Mouse (Mus musculus) E14TG2a.4 (cell line): ENCODE measurements around the gene Nebl.

ENCODE experiments used
- H3K27me3 ChIP-seq: 2 replicates; pipeline ENCODE4 v1.6.1; 2014; ENCODE audit warnings: low read length, control low read depth; ENCODE audit not compliant: insufficient read depth
- H3K36me3 ChIP-seq: 2 replicates; pipeline ENCODE4 v1.6.1; 2014; ENCODE audit warnings: low read length, control low read depth; ENCODE audit not compliant: insufficient read depth
- H3K4me1 ChIP-seq: replicated peaks from 2 replicates; pipeline ENCODE4 v1.6.1; 2014; ENCODE audit warnings: low read depth, low read length, control low read depth
- H3K4me3 ChIP-seq: replicated peaks from 2 replicates; pipeline ENCODE4 v1.5.1; 2014; ENCODE audit warnings: mild to moderate bottlenecking, low read length
- H3K9me3 ChIP-seq: 2 replicates; pipeline ENCODE4 v1.6.1; 2014; ENCODE audit warnings: low read length, control low read depth
- CTCF ChIP-seq: conservative IDR thresholded peaks from 2 replicates; pipeline ENCODE4 v1.5.1; 2014; ENCODE audit warnings: low read length
- NANOG ChIP-seq: IDR thresholded peaks from 2 replicates; pipeline ENCODE4 v1.6.1; 2014; ENCODE audit warnings: borderline replicate concordance, low read length, mixed read lengths
- POU5F1 ChIP-seq: IDR thresholded peaks from 2 replicates; pipeline ENCODE4 v1.6.1; 2014; ENCODE audit warnings: low read length, borderline replicate concordance

The Nebl gene

DNA sequence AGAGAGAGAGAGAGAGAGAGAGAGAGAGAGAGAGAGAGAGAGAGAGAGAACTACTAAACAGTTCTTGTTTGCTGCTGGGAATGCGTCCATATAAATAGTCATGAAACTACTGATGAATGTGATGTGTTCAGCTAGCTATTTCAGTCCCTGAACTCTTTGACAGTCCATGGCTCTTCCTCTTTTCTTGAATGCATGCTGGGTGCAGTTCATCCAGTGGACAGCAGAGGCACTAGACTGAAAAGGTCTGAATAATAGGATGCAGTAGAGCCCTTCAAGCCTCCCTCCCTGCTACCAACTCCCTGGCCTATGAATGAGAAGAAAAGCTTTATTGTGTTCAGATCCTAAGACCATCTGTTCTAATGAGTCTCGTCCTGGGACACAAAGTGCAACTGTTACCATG, 223.9 kb downstream of the Nebl start:
- TF ChIP-seq CTCF = peak; percentile 66
- no peak for TF ChIP-seq POU5F1
- Histone ChIP-seq H3K9me3 (no peaks in the 10 kb centered on the region), H3K4me3 (no peak overlapping the region), H3K27me3 (no peaks in the 10 kb centered on the region), H3K36me3 (no peaks in the 10 kb centered on the region), H3K4me1 (no peaks in the 10 kb centered on the region)

- Histone ChIP-seq H3K4me1 (no peaks in the 10 kb centered on the region), H3K36me3 (no peaks in the 10 kb centered on the region), H3K9me3 (no peaks in the 10 kb centered on the region), H3K4me3 (no peak overlapping the region), H3K27me3 (no peaks in the 10 kb centered on the region)
- TF ChIP-seq CTCF (no peak), POU5F1 (no peak), NANOG (no peak)
Observed at GRCm38 (mm10) chr2:17504115-17504774, 227.0 kb downstream of the Nebl start.

DNA sequence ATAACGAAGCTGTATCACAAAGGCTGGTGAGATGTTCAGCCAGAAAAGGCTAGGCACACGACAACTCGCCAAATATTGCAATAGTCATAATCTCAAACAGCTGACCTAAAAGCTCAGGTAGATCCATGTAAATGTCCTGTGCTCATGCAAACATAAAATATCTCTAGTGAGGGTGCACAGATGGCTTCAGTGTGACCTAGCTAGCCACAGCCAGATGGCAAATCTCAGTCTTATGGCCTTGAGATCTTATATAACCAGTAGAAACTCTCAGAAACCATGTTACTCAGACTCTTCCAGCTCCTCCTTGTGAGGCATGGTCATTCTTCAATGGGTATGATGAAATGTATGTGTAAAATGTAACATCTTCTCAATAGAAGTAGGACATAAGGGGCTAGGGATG, 230.2 kb downstream of the Nebl start:
- H3K4me3 ChIP-seq = no peak overlapping the region
- no peak for TF ChIP-seq POU5F1
- no peak for TF ChIP-seq NANOG
- TF ChIP-seq CTCF = no peak
- H3K4me1 ChIP-seq = no peaks in the 10 kb centered on the region
- H3K27me3 ChIP-seq = no peaks in the 10 kb centered on the region
- no peaks in the 10 kb centered on the region for H3K36me3 ChIP-seq
- no peaks in the 10 kb centered on the region for H3K9me3 ChIP-seq

DNA sequence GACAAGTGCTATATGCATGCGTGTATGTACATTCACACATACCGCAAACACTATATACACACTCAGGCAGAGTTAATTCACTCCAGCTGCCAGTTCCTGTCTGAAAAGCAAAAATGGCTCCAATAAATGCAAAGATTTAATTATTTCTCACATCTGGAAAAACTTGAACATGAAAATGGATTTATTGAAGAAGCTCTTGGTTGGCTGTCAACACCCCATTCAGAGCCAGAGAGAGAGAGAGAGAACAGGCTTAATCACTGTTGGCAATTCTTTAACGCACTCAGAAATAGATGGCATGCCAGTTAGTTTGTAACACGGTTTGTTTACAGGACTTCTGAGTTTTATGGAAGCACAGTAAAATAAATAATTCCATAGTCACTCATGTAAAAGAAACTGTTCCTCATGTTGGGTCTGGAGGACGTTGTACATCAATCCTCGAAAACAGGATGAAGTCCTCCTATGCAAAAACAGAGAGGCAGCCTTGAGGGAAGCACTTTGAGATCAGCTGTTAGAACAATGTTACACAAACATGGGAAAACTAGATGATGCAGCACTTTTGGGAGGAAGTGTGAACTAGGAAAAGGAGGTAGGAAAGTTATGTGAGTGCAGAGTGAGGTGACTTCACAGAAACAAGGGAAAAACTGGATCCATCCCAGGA, 265.6 kb downstream of the Nebl start:
- Histone ChIP-seq H3K36me3 (no peaks in the 10 kb centered on the region), H3K4me1 (no peaks in the 10 kb centered on the region), H3K4me3 (no peak overlapping the region), H3K9me3 (no peaks in the 10 kb centered on the region), H3K27me3 (no peaks in the 10 kb centered on the region)
- TF ChIP-seq POU5F1 = no peak
- no peak for TF ChIP-seq CTCF
- no peak for TF ChIP-seq NANOG

DNA sequence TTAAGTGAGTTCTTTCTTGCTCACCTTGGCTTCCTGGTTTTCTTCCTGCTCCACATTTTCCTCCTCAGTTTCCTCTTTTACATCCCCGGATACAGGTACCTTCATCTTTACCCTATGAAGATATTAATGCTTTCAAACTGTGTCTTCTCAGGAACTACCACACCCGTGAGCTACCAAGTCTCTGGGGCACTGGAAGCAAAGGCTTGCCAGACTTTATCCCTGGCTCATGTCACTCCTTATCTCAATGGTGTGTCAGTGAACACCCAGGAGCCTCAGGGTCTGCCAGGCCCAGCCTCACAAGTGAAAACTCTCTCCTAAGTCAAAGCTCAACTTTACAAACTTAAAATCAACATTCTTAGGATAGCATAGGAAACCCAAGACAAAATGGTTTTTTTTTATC, 270.8 kb downstream of the Nebl start:
- no peak for TF ChIP-seq NANOG
- no peak for TF ChIP-seq CTCF
- TF ChIP-seq POU5F1 = no peak
- no peaks in the 10 kb centered on the region for H3K36me3 ChIP-seq

GRCm38 (mm10) chr2:17453676-17454075, 277.6 kb downstream of the Nebl start:
- H3K36me3 ChIP-seq = no peaks in the 10 kb centered on the region
- no peaks in the 10 kb centered on the region for H3K4me1 ChIP-seq
- TF ChIP-seq NANOG (no peak), CTCF (no peak)
- no peaks in the 10 kb centered on the region for H3K27me3 ChIP-seq
- no peak overlapping the region for H3K4me3 ChIP-seq
- H3K9me3 ChIP-seq = no peaks in the 10 kb centered on the region

More for the DNA sequence above, 270.8 kb downstream of the Nebl start:
- H3K4me1 ChIP-seq = no peaks in the 10 kb centered on the region
- H3K27me3 ChIP-seq = no peaks in the 10 kb centered on the region
- H3K4me3 ChIP-seq = no peak overlapping the region
- H3K9me3 ChIP-seq = no peaks in the 10 kb centered on the region

- Histone ChIP-seq H3K4me3 (no peak overlapping the region), H3K36me3 (no peaks in the 10 kb centered on the region), H3K27me3 (no peaks in the 10 kb centered on the region), H3K4me1 (no peaks in the 10 kb centered on the region), H3K9me3 (no peaks in the 10 kb centered on the region)
- TF ChIP-seq NANOG = no peak
- TF ChIP-seq CTCF = no peak
- TF ChIP-seq POU5F1 = no peak
Observed at GRCm38 (mm10) chr2:17448341-17448740, 282.9 kb downstream of the Nebl start.

DNA sequence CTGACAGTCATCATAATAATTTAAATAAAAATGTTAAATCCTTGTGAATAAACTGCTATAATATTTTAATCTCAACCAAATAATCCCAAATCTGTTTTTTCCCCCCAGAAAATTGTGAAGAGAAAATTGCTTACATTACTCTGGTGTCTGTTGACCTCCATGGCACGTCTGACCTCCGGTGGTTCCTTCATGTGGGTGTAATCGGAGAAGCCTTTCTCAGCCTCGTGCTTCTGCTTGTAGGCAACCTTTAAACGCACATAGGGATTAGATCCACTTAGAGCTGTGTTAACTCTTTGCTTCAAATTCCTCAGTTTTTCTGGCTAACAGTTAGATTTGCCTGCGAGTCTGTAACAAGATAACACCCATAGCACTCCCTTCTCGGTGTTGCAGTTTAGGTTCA, 287.7 kb downstream of the Nebl start:
- H3K36me3 ChIP-seq = no peaks in the 10 kb centered on the region
- no peaks in the 10 kb centered on the region for H3K27me3 ChIP-seq
- no peaks in the 10 kb centered on the region for H3K4me1 ChIP-seq
- H3K9me3 ChIP-seq = no peaks in the 10 kb centered on the region
- H3K4me3 ChIP-seq = no peak overlapping the region
- no peak for TF ChIP-seq CTCF
- TF ChIP-seq NANOG = no peak
- no peak for TF ChIP-seq POU5F1

- no peak for TF ChIP-seq CTCF
- TF ChIP-seq NANOG = no peak
- no peak for TF ChIP-seq POU5F1
Observed at GRCm38 (mm10) chr2:17438317-17438716, 292.9 kb downstream of the Nebl start.

More at GRCm38 (mm10) chr2:17438317-17438716, 292.9 kb downstream of the Nebl start:
- Histone ChIP-seq H3K36me3 (no peaks in the 10 kb centered on the region), H3K4me3 (no peak overlapping the region), H3K27me3 (no peaks in the 10 kb centered on the region), H3K9me3 (no peaks in the 10 kb centered on the region), H3K4me1 (no peaks in the 10 kb centered on the region)
